Mouse (Mus musculus) midbrain, embryonic 11.5 days (tissue): ENCODE data around the gene Asxl2. TPM values are rescaled to one million over a fixed set of nuclear protein-coding genes. Genes with fewer than 3 reads are reported as not detected.

Experiments used
- ATAC-seq: fragments of 200-750 bp; cut with Nextera tagmentation; 2 replicates; pipeline ENCODE4 v1.8.0; 2017; ENCODE audit warnings: moderate TSS enrichment, moderate library complexity; ENCODE audit not compliant: low FRiP score
- DNase-seq: peaks from one replicate; pipeline ENCODE4 v3.0.0; 2015; ENCODE audit warnings: low spot score; ENCODE audit errors: missing footprints
- H3K27ac ChIP-seq: fragments of 300-500 bp; sonication (generic); 2 replicates; pipeline ENCODE4 v1.5.1; 2014; ENCODE audit warnings: low read depth, low read length
- H3K27me3 ChIP-seq: fragments of 300-500 bp; sonication (generic); 2 replicates; pipeline ENCODE4 v1.6.1; 2014; ENCODE audit warnings: mild to moderate bottlenecking, low read length, moderate library complexity, mixed read lengths; ENCODE audit not compliant: control insufficient read depth, insufficient read depth
- H3K36me3 ChIP-seq: fragments of 300-500 bp; sonication (generic); 2 replicates; pipeline ENCODE4 v1.6.1; 2014; ENCODE audit warnings: mild to moderate bottlenecking, low read length, moderate library complexity, mixed read lengths; ENCODE audit not compliant: control insufficient read depth, insufficient read depth
- H3K4me1 ChIP-seq: fragments of 300-500 bp; sonication (generic); 2 replicates; pipeline ENCODE4 v1.6.1; 2014; ENCODE audit warnings: low read length; ENCODE audit not compliant: control insufficient read depth, insufficient read depth
- H3K4me2 ChIP-seq: fragments of 300-500 bp; sonication (generic); 2 replicates; pipeline ENCODE4 v1.6.1; 2014; ENCODE audit warnings: mild to moderate bottlenecking, moderate library complexity
- H3K4me3 ChIP-seq: fragments of 300-500 bp; sonication (generic); 2 replicates; pipeline ENCODE4 v1.5.1; 2014; ENCODE audit warnings: low read depth, low read length
- H3K9ac ChIP-seq: fragments of 300-500 bp; sonication (generic); 2 replicates; pipeline ENCODE4 v1.6.1; 2014; ENCODE audit warnings: low read length
- H3K9me3 ChIP-seq: fragments of 300-500 bp; sonication (generic); 2 replicates; pipeline ENCODE4 v1.6.1; 2016; ENCODE audit warnings: low read length; ENCODE audit not compliant: control insufficient read depth
- WGBS: fragments of 180-500 bp; shearing (Covaris S2); extraction: QIAGEN DNeasy Blood & Tissue Kit; methylation state at CpG from one replicate; pipeline ENCODE4 v1.1.7; 2014; 5-methylcytosine and 5-hydroxymethylcytosine counted together
- polyA plus RNA-seq: library from polyadenylated mRNA; unstranded; fragments of >200 nt; fragmentation: Nextera tagmentation; extraction: Ambion mirVana; gene quantifications from 2 replicates; pipeline ENCODE4 v1.2.1, GENCODE M21; 2014

Gene Asxl2
- polyA plus RNA-seq, 1 experiment from 2014 or later = 13.8 TPM

GRCm38 (mm10) chr12:3546121-3546658, 119.5 kb downstream of the Asxl2 start:
- Histone ChIP-seq H3K4me3 (no peak overlapping the region), H3K9ac (no peak overlapping the region), H3K27me3 (no peaks in the 10 kb centered on the region), H3K9me3 (no peaks in the 10 kb centered on the region), H3K4me2 (no peak overlapping the region), H3K4me1 (0 out of 2 replicates have a peak, but pooled peaks cover 2% of the 10 kb centered on the region), H3K27ac (no peak overlapping the region), H3K36me3 (no peaks in the 10 kb centered on the region)
- DNase-seq (no peak), ATAC-seq (no peak)
- WGBS = 9% methylated on average over 4 of the region's 4 CpGs

- Histone ChIP-seq H3K27me3 (no peaks in the 10 kb centered on the region), H3K4me3 (no peak overlapping the region), H3K9me3 (no peaks in the 10 kb centered on the region), H3K4me1 (0 out of 2 replicates have a peak, but pooled peaks cover 2% of the 10 kb centered on the region), H3K27ac (no peak overlapping the region), H3K4me2 (no peak overlapping the region), H3K36me3 (no peaks in the 10 kb centered on the region), H3K9ac (0 out of 2 replicates have a peak overlapping the region, but pooled peaks have one; percentile 2)
- ATAC-seq (no peak), DNase-seq (no peak)
- 21% methylated on average over 6 of the region's 6 CpGs for WGBS
These were observed 120.1 kb downstream of the Asxl2 start for GRCm38 (mm10) chr12:3546781-3547180.

- Histone ChIP-seq H3K9ac (no peak overlapping the region), H3K4me1 (0 out of 2 replicates have a peak, but pooled peaks cover 2% of the 10 kb centered on the region), H3K9me3 (no peaks in the 10 kb centered on the region), H3K27ac (no peak overlapping the region), H3K36me3 (no peaks in the 10 kb centered on the region), H3K27me3 (no peaks in the 10 kb centered on the region), H3K4me2 (no peak overlapping the region), H3K4me3 (no peak overlapping the region)
- WGBS = 45% methylated on average over 4 of the region's 4 CpGs
- DNase-seq = no peak
- no peak for ATAC-seq
These were observed 120.8 kb downstream of the Asxl2 start for GRCm38 (mm10) chr12:3547506-3547905.

- Histone ChIP-seq H3K9me3 (no peaks in the 10 kb centered on the region), H3K36me3 (no peaks in the 10 kb centered on the region), H3K4me3 (no peak overlapping the region), H3K27ac (no peak overlapping the region), H3K27me3 (no peaks in the 10 kb centered on the region), H3K9ac (no peak overlapping the region), H3K4me2 (no peak overlapping the region), H3K4me1 (0 out of 2 replicates have a peak, but pooled peaks cover 2% of the 10 kb centered on the region)
- ATAC-seq (no peak), DNase-seq (no peak)
- WGBS = 47% methylated on average over 3 of the region's 3 CpGs
These were observed 121.3 kb downstream of the Asxl2 start for GRCm38 (mm10) chr12:3547911-3548310.

DNA sequence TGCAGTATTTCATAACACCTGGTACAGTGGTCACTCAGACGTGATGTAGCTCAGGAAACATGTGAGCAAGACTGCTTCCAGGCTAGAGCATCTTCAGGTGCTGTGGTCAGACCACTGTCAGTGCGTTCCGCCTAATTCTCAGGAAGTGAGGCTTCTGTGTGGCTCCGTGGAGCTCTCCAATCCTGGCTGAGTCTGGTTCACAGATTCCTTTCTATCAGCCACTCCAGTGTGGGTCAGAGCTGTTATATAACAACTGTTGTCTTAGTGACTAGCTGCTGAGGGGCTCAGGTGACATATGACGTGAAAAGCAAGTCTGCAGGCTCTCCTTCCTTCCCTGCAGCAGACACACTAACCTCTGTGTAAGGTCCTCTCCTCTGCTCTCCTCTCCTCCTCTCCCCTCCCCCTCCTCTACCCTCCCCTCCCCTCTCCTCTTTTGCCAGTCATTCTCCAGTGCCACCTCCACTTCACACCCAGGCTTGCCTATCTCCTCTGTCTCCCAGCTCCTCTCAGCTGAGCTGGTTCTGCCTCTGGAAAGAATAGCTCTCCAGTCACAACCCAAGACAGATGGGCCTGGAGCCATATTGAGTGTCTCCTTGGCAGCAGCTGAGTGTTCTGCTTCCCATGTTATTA, 122.0 kb downstream of the Asxl2 start:
- Histone ChIP-seq H3K4me2 (no peak overlapping the region), H3K27ac (no peak overlapping the region), H3K9me3 (no peaks in the 10 kb centered on the region), H3K36me3 (no peaks in the 10 kb centered on the region), H3K27me3 (no peaks in the 10 kb centered on the region), H3K9ac (no peak overlapping the region), H3K4me1 (0 out of 2 replicates have a peak, but pooled peaks cover 2% of the 10 kb centered on the region), H3K4me3 (no peak overlapping the region)
- ATAC-seq = no peak
- 62% methylated on average over 5 of the region's 5 CpGs for WGBS
- no peak for DNase-seq

GRCm38 (mm10) chr12:3550280-3550679, 123.6 kb downstream of the Asxl2 start:
- H3K4me3 ChIP-seq = no peak overlapping the region
- no peaks in the 10 kb centered on the region for H3K27me3 ChIP-seq
- H3K27ac ChIP-seq = no peak overlapping the region
- no peak overlapping the region for H3K9ac ChIP-seq
- ATAC-seq = peak; percentile 59
- 10% methylated on average over 13 of the region's 13 CpGs for WGBS
- H3K4me2 ChIP-seq = peak overlapping the region; percentile 16; the same call in 1 of the 2 replicates
- 0 out of 2 replicates have a peak, but pooled peaks cover 2% of the 10 kb centered on the region for H3K4me1 ChIP-seq
- peak; percentile 94 for DNase-seq
- no peaks in the 10 kb centered on the region for H3K36me3 ChIP-seq
- H3K9me3 ChIP-seq = no peaks in the 10 kb centered on the region

Other genes starting within 250 kb of the Asxl2 start
- 118 and 124 TPM in 2 replicates for gene Rab10, start 116.9 kb upstream of the Asxl2 start, polyA plus RNA-seq
- 24.0 and 25.7 TPM in 2 replicates for gene Kif3c, start 61.7 kb upstream of the Asxl2 start, polyA plus RNA-seq
- gene Dtnb, start 145.5 kb downstream of the Asxl2 start, polyA plus RNA-seq = 30.1 and 33.0 TPM in 2 replicates